Mouse (Mus musculus) ES-E14 (cell line): ENCODE measurements around the gene Atg9b. TPM values are rescaled to one million over a fixed set of nuclear protein-coding genes. Genes with fewer than 3 reads are reported as not detected.

Experiments
- DNase-seq: peaks from one replicate; pipeline ENCODE4 v3.0.0-alpha.2; 2013; ENCODE audit warnings: low read depth, low spot score
- H3K27ac ChIP-seq: 2 replicates; pipeline ENCODE4 v1.5.1; 2012; ENCODE audit warnings: low read depth, mild to moderate bottlenecking, low read length, moderate library complexity, mixed read lengths; ENCODE audit not compliant: poor library complexity, insufficient read depth, severe bottlenecking
- H3K36me3 ChIP-seq: 2 replicates; pipeline ENCODE4 v1.6.1; 2012; ENCODE audit warnings: mild to moderate bottlenecking, low read length, moderate library complexity, mixed read lengths; ENCODE audit not compliant: control insufficient read depth, poor library complexity, insufficient read depth, severe bottlenecking
- H3K4me1 ChIP-seq, 2 experiments: fragments of 150-350 bp in 1 of 2; sonication (generic) in 1 of 2; 2 replicates each; pipeline ENCODE4 v1.6.1; 2012; ENCODE audit warnings: low read length in 2 of 2, mild to moderate bottlenecking in 1 of 2, mixed read lengths in 1 of 2; ENCODE audit not compliant: control insufficient read depth in 2 of 2, insufficient read depth in 2 of 2, poor library complexity in 1 of 2
- H3K4me3 ChIP-seq, 2 experiments: fragments of 150-350 bp in 1 of 2; sonication (generic) in 1 of 2; 2 replicates each; pipeline ENCODE4 v1.5.1; 2012; ENCODE audit warnings: low read length in 2 of 2, low read depth in 1 of 2, mild to moderate bottlenecking in 1 of 2, mixed read lengths in 1 of 2; ENCODE audit not compliant: insufficient read depth in 1 of 2, poor library complexity in 1 of 2, severe bottlenecking in 1 of 2
- H3K9ac ChIP-seq: 2 replicates; pipeline ENCODE4 v1.6.1; 2012; ENCODE audit warnings: low read depth, mild to moderate bottlenecking, low read length, mixed read lengths; ENCODE audit not compliant: poor library complexity, insufficient read depth, severe bottlenecking
- H3K9me3 ChIP-seq: fragments of 150-350 bp; sonication (generic); 2 replicates; pipeline ENCODE4 v1.6.1; 2012; ENCODE audit warnings: low read depth, mild to moderate bottlenecking, low read length; ENCODE audit not compliant: control insufficient read depth, insufficient read depth
- CHD2 ChIP-seq: IDR thresholded peaks from 2 replicates; pipeline ENCODE4 v1.6.1; 2014; ENCODE audit warnings: mild to moderate bottlenecking, low read depth, low read length, inconsistent platforms
- HCFC1 ChIP-seq: IDR thresholded peaks from 2 replicates; pipeline ENCODE4 v1.6.1; 2012; ENCODE audit warnings: low read length, inconsistent platforms, borderline replicate concordance; ENCODE audit not compliant: insufficient read depth
- MAFK ChIP-seq: IDR thresholded peaks from 2 replicates; pipeline ENCODE4 v1.6.1; 2014; ENCODE audit warnings: mild to moderate bottlenecking, low read depth, low read length, inconsistent platforms; ENCODE audit not compliant: insufficient read depth
- ZC3H11A ChIP-seq: IDR thresholded peaks from 2 replicates; pipeline ENCODE4 v1.6.1; 2012; ENCODE audit warnings: low read depth, mild to moderate bottlenecking, inconsistent platforms, low read length, borderline replicate concordance
- ZNF384 ChIP-seq: IDR thresholded peaks from 2 replicates; pipeline ENCODE4 v1.6.1; 2012; ENCODE audit warnings: low read depth, low read length, inconsistent platforms
- in situ Hi-C, 2 experiments: fragments of 600-800 bp; cut with MboI; formaldehyde crosslinking; loops; one replicate each; pipeline ENCODE4 v1.15.1; 2025; ENCODE audit warnings: low sequenced_read_pairs in 2 of 2, inconsistent platforms in 1 of 2; ENCODE audit not compliant: unreplicated experiment in 2 of 2
- total RNA-seq: library from RNA; depleted of rRNA; stranded (reverse); fragments of 300-350 nt; gene quantifications from 2 replicates; pipeline ENCODE4 v1.2.3, GENCODE M21; 2012; rRNA removed

Gene Atg9b
- total RNA-seq, 1 experiment = 3.7 TPM

- no peak for DNase-seq
- no peak overlapping the region for H3K9ac ChIP-seq
- peaks cover 2 to 6% of the 10 kb centered on the region in 2 experiments; a peak in 2 of 4 replicates for H3K4me1 ChIP-seq
- no peaks in the 10 kb centered on the region for H3K36me3 ChIP-seq
- no peak overlapping the region for H3K27ac ChIP-seq
- H3K4me3 ChIP-seq = no peak overlapping the region
- TF ChIP-seq ZC3H11A (no peak), HCFC1 (no peak), MAFK (no peak), CHD2 (no peak), ZNF384 (no peak)
- no peaks in the 10 kb centered on the region for H3K9me3 ChIP-seq
- in situ Hi-C loops = no loop called here
Observed at GRCm38 (mm10) chr5:24337821-24338220, 54.1 kb downstream of the Atg9b start.

GRCm38 (mm10) chr5:24337366-24337765 is 54.6 kb downstream of the Atg9b start:
- no peaks in the 10 kb centered on the region for H3K9me3 ChIP-seq
- in situ Hi-C loops = no loop called here
- peaks cover 2 to 6% of the 10 kb centered on the region in 2 experiments; a peak in 2 of 4 replicates for H3K4me1 ChIP-seq
- H3K36me3 ChIP-seq = no peaks in the 10 kb centered on the region
- TF ChIP-seq ZC3H11A = no peak
- TF ChIP-seq ZNF384 = no peak
- TF ChIP-seq HCFC1 = no peak
- no peak for TF ChIP-seq MAFK
- no peak for TF ChIP-seq CHD2
- DNase-seq = no peak
- H3K27ac ChIP-seq = no peak overlapping the region
- H3K9ac ChIP-seq = no peak overlapping the region
- no peak overlapping the region for H3K4me3 ChIP-seq

GRCm38 (mm10) chr5:24335888-24336511 is 55.9 kb downstream of the Atg9b start:
- in situ Hi-C loops = no loop called here
- TF ChIP-seq CHD2 (no peak), ZC3H11A (peak; percentile 46; the same call in 1 of the 2 replicates), MAFK (no peak)

GRCm38 (mm10) chr5:24334749-24335148 is 57.2 kb downstream of the Atg9b start:
- in situ Hi-C loops = no loop called here
- Histone ChIP-seq H3K4me1 (peaks cover 4 to 6% of the 10 kb centered on the region in 2 experiments; a peak in 2 of 4 replicates), H3K9ac (no peak overlapping the region), H3K36me3 (no peaks in the 10 kb centered on the region), H3K27ac (no peak overlapping the region), H3K9me3 (no peaks in the 10 kb centered on the region), H3K4me3 (no peak overlapping the region)
- no peak for TF ChIP-seq ZNF384
- no peak for TF ChIP-seq HCFC1
- no peak for TF ChIP-seq ZC3H11A
- no peak for TF ChIP-seq MAFK
- TF ChIP-seq CHD2 = no peak
- no peak for DNase-seq

More at GRCm38 (mm10) chr5:24335888-24336511, 55.9 kb downstream of the Atg9b start:
- no peak for DNase-seq
- no peaks in the 10 kb centered on the region for H3K36me3 ChIP-seq
- peaks cover 2 to 6% of the 10 kb centered on the region in 2 experiments; a peak in 2 of 4 replicates for H3K4me1 ChIP-seq
- H3K27ac ChIP-seq = no peak overlapping the region
- no peak overlapping the region for H3K4me3 ChIP-seq
- no peaks in the 10 kb centered on the region for H3K9me3 ChIP-seq
- no peak overlapping the region for H3K9ac ChIP-seq

Other genes starting within 250 kb of the Atg9b start
- 10.5 and 11.9 TPM in 2 replicates for gene Nupl2, start 227.2 kb downstream of the Atg9b start, total RNA-seq
- gene Kcnh2, start 40.5 kb downstream of the Atg9b start, total RNA-seq = 6.5 and 7.7 TPM in 2 replicates
- 2.2 and 5.8 TPM in 2 replicates for gene Nos3, start 27.3 kb downstream of the Atg9b start, total RNA-seq
- gene Abcb8, start 1.5 kb upstream of the Atg9b start, total RNA-seq = 46.5 and 70.5 TPM in 2 replicates
- gene Asic3, start 21.2 kb upstream of the Atg9b start, total RNA-seq = 0.40 and 0.90 TPM in 2 replicates
- gene Cdk5, start 31.4 kb upstream of the Atg9b start, total RNA-seq = 17.8 and 23.4 TPM in 2 replicates
- 30.4 and 31.5 TPM in 2 replicates for gene Slc4a2, start 31.7 kb upstream of the Atg9b start, total RNA-seq
- 70.4 and 111 TPM in 2 replicates for gene Fastk, start 53.1 kb upstream of the Atg9b start, total RNA-seq
- gene Tmub1, start 55.7 kb upstream of the Atg9b start, total RNA-seq = 7.8 and 11.5 TPM in 2 replicates
- gene Agap3, start 60.0 kb upstream of the Atg9b start, total RNA-seq = 50.1 and 51.2 TPM in 2 replicates
- gene Gbx1, start 135.1 kb upstream of the Atg9b start, total RNA-seq = 0.40 and 0.69 TPM in 2 replicates
- gene Asb10, start 148.8 kb upstream of the Atg9b start, total RNA-seq = 0.18 and 0.53 TPM in 2 replicates
- gene 4931409K22Rik, start 164.7 kb upstream of the Atg9b start, total RNA-seq = 0.13 and 0.21 TPM in 2 replicates
- gene Abcf2, start 185.3 kb upstream of the Atg9b start, total RNA-seq = 139 and 171 TPM in 2 replicates
- gene Chpf2, start 194.6 kb upstream of the Atg9b start, total RNA-seq = 23.0 and 23.7 TPM in 2 replicates
- 4.9 and 8.5 TPM in 2 replicates for gene Smarcd3, start 232.3 kb upstream of the Atg9b start, total RNA-seq